Mouse (Mus musculus) limb, embryonic 14.5 days (tissue): ENCODE results near the gene Sp4. TPM values are rescaled to one million over a fixed set of nuclear protein-coding genes. Genes with fewer than 3 reads are reported as not detected.

Experiments
- ATAC-seq: fragments of 200-750 bp; cut with Nextera tagmentation; 2 replicates; pipeline ENCODE4 v1.8.0; 2017; ENCODE audit warnings: low read depth, moderate number of reproducible peaks, moderate TSS enrichment; ENCODE audit not compliant: low FRiP score
- DNase-seq: peaks from one replicate; pipeline ENCODE4 v3.0.0-alpha.2; 2015; ENCODE audit warnings: low spot score
- H3K27ac ChIP-seq: fragments of 300-500 bp; sonication (generic); replicated peaks from 2 replicates; pipeline ENCODE4 v1.5.1; 2014; ENCODE audit warnings: low read depth, mild to moderate bottlenecking, low read length, moderate library complexity, mixed read lengths
- H3K27me3 ChIP-seq: fragments of 300-500 bp; sonication (generic); 2 replicates; pipeline ENCODE4 v1.6.1; 2014; ENCODE audit warnings: low read length, mixed read lengths; ENCODE audit not compliant: control insufficient read depth, insufficient read depth
- H3K36me3 ChIP-seq: fragments of 300-500 bp; sonication (generic); 2 replicates; pipeline ENCODE4 v1.6.1; 2014; ENCODE audit warnings: mild to moderate bottlenecking, low read length, moderate library complexity, mixed read lengths; ENCODE audit not compliant: control insufficient read depth, insufficient read depth
- H3K4me1 ChIP-seq: fragments of 300-500 bp; sonication (generic); 2 replicates; pipeline ENCODE4 v1.6.1; 2014; ENCODE audit warnings: antibody characterized with exemption, low read length, mixed read lengths; ENCODE audit not compliant: control insufficient read depth, insufficient read depth
- H3K4me2 ChIP-seq: fragments of 300-500 bp; sonication (generic); replicated peaks from 2 replicates; pipeline ENCODE4 v1.6.1; 2014; ENCODE audit warnings: low read depth, mild to moderate bottlenecking, low read length, moderate library complexity; ENCODE audit not compliant: severe bottlenecking
- H3K4me3 ChIP-seq: fragments of 300-500 bp; sonication (generic); replicated peaks from 2 replicates; pipeline ENCODE4 v1.5.1; 2014; ENCODE audit warnings: low read length
- H3K9ac ChIP-seq: fragments of 300-500 bp; sonication (generic); 2 replicates; pipeline ENCODE4 v1.6.1; 2014; ENCODE audit warnings: mild to moderate bottlenecking, low read depth, low read length, moderate library complexity; ENCODE audit not compliant: severe bottlenecking
- H3K9me3 ChIP-seq: fragments of 300-500 bp; sonication (generic); 2 replicates; pipeline ENCODE4 v1.6.1; 2016; ENCODE audit warnings: low read length; ENCODE audit not compliant: control insufficient read depth
- POLR2A ChIP-seq: fragments of 200-500 bp; IDR thresholded peaks from 2 replicates; pipeline ENCODE4 v1.8.0; 2012; ENCODE audit warnings: inconsistent platforms, mild to moderate bottlenecking, moderate library complexity, borderline replicate concordance; ENCODE audit not compliant: insufficient read depth, insufficient read length; ENCODE audit errors: extremely low read depth
- WGBS: fragments of 180-500 bp; shearing (Covaris S2); extraction: QIAGEN DNeasy Blood & Tissue Kit; methylation state at CpG from one replicate; pipeline ENCODE4 v1.1.7; 2014; 5-methylcytosine and 5-hydroxymethylcytosine counted together
- polyA plus RNA-seq, 2 experiments: library from polyadenylated mRNA; depleted of rRNA in 1 of 2; stranded (reverse) in 1 of 2; unstranded in 1 of 2; fragments of >200 nt; fragmentation: Nextera tagmentation in 1 of 2; extraction: Ambion mirVana in 1 of 2; gene quantifications; 2 replicates each; pipeline versions ENCODE4 v1.2.1 to v1.2.3; 2012 to 2014

Sp4 gene
- polyA plus RNA-seq (2012; rRNA removed), result 5.9 and 7.0 TPM in 2 replicates
- 8.0 and 10.1 TPM in 2 replicates for polyA plus RNA-seq (2014; fragmentation: Nextera tagmentation; extraction: Ambion mirVana)

DNA sequence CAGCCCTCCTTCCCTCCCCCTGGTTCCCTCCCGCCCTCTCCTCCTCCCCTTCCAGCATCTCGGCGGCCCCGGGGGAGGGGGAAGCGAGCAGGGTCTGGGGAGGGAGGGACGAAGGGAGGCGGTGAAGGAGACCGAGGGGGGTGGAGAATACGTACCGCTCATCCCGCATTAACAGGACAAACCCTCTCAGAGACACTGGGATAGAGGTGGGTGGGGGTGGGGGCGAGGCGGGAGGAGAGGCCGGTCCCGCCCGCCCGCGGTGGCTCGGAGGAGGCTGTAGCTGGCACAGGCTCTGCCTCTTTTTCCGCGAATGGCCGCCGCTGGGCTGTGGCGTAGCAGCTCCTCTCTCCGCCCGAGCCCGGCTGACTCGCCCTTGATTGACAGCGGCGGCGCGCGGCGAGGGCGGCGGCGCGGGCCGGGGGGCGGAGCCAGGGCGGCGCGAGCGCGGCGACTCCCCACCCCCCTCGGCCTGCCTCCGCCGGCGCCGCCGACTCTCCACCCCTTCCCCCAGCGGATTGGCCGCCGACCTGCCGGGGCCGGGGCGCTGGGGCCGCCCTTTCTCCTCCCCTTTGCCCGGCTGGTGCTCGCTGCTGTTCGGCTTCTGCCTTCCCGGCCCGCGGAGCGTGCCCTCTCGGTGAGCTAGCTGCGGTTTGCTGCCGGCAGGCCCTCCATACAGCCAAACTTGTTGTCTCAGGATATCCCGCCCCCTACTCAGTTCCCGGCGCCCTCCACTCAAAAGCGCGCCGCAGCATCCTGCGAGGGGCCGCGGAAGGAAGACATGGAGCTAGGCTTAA, at the start of gene Sp4:
Gene Sp4 (minus strand): TSS at position 369 of the 794 bp plus-strand sequence.
- no peaks in the 10 kb centered on the region; the same call in 1 of the 2 replicates for H3K36me3 ChIP-seq

DNA sequence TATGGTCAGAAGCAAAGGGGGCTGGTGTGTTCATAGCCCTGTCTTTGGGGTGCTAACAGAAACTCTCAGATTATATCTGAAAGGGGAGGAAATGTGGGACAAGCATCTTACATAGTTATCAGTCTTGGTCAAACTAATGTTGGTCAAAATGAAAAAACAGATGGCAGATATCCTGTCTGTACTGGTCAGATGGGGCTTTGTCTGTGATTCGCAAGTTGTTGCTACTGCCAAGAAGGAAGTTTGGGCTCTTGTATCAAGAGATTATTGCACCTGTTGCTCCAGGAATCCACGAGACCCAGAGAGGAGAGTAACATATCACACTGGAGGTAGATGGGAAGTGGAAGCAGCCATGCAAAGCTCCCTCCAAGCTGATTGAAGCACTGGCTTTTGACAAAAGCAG, 37.9 kb upstream of the Sp4 start:
- H3K27ac ChIP-seq, result no peak overlapping the region
- DNase-seq (no peak), ATAC-seq (no peak)
- 61% methylated on average over 2 of the region's 2 CpGs for WGBS
- no peak overlapping the region for H3K4me3 ChIP-seq
- TF ChIP-seq POLR2A, result no peak
- H3K4me2 ChIP-seq, result no peak overlapping the region
- H3K27me3 ChIP-seq, result no peaks in the 10 kb centered on the region
- H3K4me1 ChIP-seq, result no peaks in the 10 kb centered on the region
- H3K36me3 ChIP-seq, result no peaks in the 10 kb centered on the region
- H3K9ac ChIP-seq, result no peak overlapping the region
- no peaks in the 10 kb centered on the region for H3K9me3 ChIP-seq

More for the DNA sequence above, at the start of gene Sp4:
- no peaks in the 10 kb centered on the region for H3K27me3 ChIP-seq
- TF ChIP-seq POLR2A, result 0 out of 2 replicates have a peak, but pooled peaks have one; percentile 35
- H3K4me3 ChIP-seq, result peak within 1 kb of the TSS; percentile 69
- H3K27ac ChIP-seq, result peak within 1 kb of the TSS; percentile 96
- peak; percentile 94 for DNase-seq
- peak within 1 kb of the TSS; percentile 61 for H3K9ac ChIP-seq
- peak within 1 kb of the TSS; percentile 80 for H3K4me2 ChIP-seq
- WGBS, result 2% methylated on average over 30 of the region's 78 CpGs
- ATAC-seq, result peak; percentile 89
- H3K4me1 ChIP-seq, result peaks cover 24% of the 10 kb centered on the region
- no peaks in the 10 kb centered on the region for H3K9me3 ChIP-seq

- no peak overlapping the region for H3K4me3 ChIP-seq
- no peak for TF ChIP-seq POLR2A
These were observed 37.0 kb upstream of the Sp4 start for GRCm38 (mm10) chr12:118338243-118338642.

DNA sequence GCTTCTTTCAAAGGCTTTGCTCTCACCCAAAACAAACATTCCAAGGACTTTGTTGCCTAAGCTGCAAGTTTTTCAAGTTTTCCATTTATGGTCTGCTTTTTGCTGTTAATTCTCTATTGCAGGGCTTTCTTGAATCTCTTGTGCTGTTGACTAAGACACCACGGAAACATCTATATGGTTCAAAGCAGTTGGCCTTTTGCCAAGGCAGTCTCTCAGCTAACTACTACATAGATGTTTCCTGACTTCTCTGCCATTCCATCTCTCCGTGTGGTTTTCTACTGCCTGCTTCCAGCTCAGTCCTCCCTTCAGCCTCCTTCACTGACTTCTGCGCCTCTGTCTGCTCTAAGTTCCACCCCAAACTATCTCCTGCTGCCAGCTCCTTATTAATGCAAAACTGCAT, 36.1 kb upstream of the Sp4 start:
- 79% methylated on average over 3 of the region's 3 CpGs for WGBS

More at GRCm38 (mm10) chr12:118338243-118338642, 37.0 kb upstream of the Sp4 start:
- Histone ChIP-seq H3K36me3 (no peaks in the 10 kb centered on the region), H3K4me2 (no peak overlapping the region), H3K9ac (no peak overlapping the region), H3K4me1 (no peaks in the 10 kb centered on the region), H3K9me3 (no peaks in the 10 kb centered on the region), H3K27ac (no peak overlapping the region), H3K27me3 (no peaks in the 10 kb centered on the region)
- DNase-seq, result no peak
- ATAC-seq, result no peak
- WGBS, result 80% methylated on average over 2 of the region's 2 CpGs

GRCm38 (mm10) chr12:118328739-118329249, 27.6 kb upstream of the Sp4 start:
- Histone ChIP-seq H3K9ac (no peak overlapping the region), H3K36me3 (no peaks in the 10 kb centered on the region), H3K9me3 (no peaks in the 10 kb centered on the region), H3K27ac (no peak overlapping the region), H3K27me3 (no peaks in the 10 kb centered on the region), H3K4me2 (no peak overlapping the region), H3K4me1 (no peaks in the 10 kb centered on the region), H3K4me3 (no peak overlapping the region)
- DNase-seq (no peak), ATAC-seq (no peak)
- WGBS, result 87% methylated on average over 6 of the region's 6 CpGs
- TF ChIP-seq POLR2A, result no peak

More for the DNA sequence above, 36.1 kb upstream of the Sp4 start:
- no peak overlapping the region for H3K4me2 ChIP-seq
- H3K36me3 ChIP-seq, result no peaks in the 10 kb centered on the region
- no peaks in the 10 kb centered on the region for H3K9me3 ChIP-seq
- no peak for TF ChIP-seq POLR2A
- ATAC-seq (no peak), DNase-seq (peak; percentile 17)
- H3K4me1 ChIP-seq, result no peaks in the 10 kb centered on the region
- H3K9ac ChIP-seq, result no peak overlapping the region
- H3K4me3 ChIP-seq, result no peak overlapping the region
- H3K27ac ChIP-seq, result no peak overlapping the region
- H3K27me3 ChIP-seq, result no peaks in the 10 kb centered on the region
